Mouse (Mus musculus) fibroblast of lung, adult 2 months (primary cell): Measurements from ENCODE around the gene R3hdm2.
A peak's percentile ranks its signal among the peaks of the same experiment; 100 is the strongest.

Source experiments
- DNase-seq: peaks from one replicate; pipeline ENCODE4 v3.0.0-alpha.2; 2011; ENCODE audit warnings: low read depth

The R3hdm2 gene

DNA sequence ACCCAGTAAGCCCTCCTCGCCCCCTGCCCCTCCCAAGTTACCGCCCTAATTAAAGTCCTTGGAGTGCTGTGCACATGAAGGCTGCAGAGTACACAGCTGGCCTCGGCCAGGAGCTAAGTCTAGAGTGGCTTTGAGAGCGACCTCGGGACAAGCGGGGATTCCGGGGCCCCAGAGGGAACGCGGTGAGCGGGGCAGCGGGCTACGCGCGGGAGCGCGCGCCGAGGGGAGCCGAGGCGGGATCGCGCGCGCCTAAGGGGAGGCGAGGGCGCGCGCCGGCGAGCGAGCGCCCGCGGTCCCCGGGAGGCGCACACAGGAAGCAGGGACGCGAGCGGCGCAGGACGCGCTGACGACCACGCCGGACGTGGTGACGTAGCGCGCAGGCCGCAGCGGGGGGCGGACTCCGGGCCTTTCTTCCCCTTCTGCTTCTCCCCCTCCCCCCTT, at the start of gene R3hdm2:
Gene R3hdm2 (plus strand): TSS at position 77 of the 441 bp plus-strand sequence.
- peak; percentile 58 for DNase-seq

- no peak for DNase-seq
Measured at GRCm38 (mm10) chr10:127332211-127332874, 47.8 kb upstream of the R3hdm2 start.

DNA sequence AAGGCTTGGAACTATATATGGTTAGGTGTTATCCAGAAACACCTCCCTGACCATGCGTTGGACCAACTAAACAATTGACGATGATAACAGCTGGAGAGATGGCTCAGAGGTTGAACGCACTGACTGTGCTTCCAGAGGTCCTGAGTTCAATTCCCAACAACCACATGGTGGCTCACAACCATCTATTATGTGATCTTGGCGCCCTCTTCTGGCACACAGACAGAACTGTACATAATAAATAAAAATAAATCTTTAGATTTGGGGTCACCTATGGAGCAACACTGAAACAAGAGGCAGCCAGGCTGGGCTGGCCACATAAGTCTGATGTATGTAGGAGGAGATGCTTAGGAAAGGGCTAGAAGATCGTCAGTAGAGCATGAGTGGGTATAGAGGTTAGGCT, 47.0 kb upstream of the R3hdm2 start:
- no peak for DNase-seq

DNA sequence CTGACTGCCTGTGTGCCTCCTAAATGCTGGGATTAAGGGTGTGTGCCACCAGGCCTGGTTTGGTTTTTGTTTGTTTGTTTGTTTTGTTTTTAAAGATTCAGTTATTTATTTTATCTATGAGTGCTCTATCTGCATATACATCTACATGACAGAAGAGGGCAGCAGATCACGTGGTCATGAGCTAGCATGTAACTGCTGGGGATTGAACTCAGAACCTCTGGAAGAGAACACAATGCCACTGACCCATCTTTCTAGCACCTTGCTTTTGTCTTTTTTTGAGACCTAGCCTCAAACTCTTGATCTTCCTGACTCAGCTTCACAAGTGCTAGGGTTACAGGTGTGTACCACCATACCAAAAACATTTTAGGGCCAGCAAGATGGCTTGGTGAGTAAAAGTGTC, 44.9 kb upstream of the R3hdm2 start:
- DNase-seq = no peak

DNA sequence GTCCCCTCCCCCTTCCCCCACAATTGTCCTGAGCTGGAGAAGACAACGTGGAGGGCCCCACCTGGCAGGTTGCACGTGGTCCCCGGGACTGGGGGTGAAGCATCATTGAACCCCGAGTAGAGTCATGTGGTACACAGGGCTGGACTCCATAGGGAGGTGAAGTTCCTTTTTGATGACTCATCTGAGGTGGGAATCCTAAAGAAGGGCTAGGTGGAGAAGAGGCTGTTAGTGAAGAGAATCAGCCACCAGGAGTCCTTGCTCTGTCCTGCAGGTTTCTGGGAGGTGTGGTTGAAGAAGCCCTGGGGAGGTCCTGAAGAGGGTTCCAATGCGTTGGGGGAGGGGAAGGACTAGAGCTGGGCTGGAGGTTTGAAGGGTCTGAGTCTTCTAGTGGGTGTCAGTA, 43.2 kb upstream of the R3hdm2 start:
- no peak for DNase-seq

GRCm38 (mm10) chr10:127337536-127338099, 42.5 kb upstream of the R3hdm2 start:
- no peak for DNase-seq

DNA sequence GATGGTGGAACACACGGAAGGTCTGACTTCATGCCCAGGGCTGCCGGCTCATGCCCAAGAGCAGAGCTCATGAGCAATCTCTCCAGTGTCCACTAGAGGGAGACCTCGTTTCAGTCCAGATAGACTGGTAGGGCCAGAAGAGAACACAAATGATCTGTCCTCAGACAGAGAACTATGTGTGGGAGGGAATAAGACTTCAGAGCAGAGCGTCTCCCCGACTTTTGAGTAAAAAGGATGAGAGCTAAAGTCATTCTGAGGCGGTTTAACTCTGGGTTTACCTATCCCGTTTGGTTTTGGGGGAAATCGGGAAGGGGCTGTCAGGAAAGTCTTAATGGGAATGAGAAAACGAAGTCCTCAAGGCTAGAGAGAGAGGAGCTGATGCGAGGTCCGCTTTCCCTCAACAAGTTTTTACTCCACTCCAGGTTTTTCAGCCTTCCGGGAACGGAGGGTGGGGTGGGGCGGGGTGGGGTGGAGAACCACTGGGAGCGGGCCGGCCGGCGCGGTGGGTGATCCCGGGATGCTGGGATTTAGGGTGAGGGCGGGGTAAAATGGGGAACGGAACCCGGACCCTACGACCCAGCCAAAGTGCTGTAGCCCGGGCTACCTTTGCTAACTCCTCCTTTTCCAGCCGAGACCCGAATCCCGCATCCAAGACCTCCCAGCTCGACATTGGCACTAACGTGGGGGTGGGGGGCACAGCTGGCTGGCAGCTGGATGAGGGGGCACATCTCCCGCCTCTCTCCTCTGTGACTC, 41.0 kb upstream of the R3hdm2 start:
- peak; percentile 86 for DNase-seq

- no peak for DNase-seq
Measured at GRCm38 (mm10) chr10:127339683-127340576, 40.2 kb upstream of the R3hdm2 start.

- DNase-seq = no peak
Measured at GRCm38 (mm10) chr10:127340577-127341359, 39.4 kb upstream of the R3hdm2 start.

DNA sequence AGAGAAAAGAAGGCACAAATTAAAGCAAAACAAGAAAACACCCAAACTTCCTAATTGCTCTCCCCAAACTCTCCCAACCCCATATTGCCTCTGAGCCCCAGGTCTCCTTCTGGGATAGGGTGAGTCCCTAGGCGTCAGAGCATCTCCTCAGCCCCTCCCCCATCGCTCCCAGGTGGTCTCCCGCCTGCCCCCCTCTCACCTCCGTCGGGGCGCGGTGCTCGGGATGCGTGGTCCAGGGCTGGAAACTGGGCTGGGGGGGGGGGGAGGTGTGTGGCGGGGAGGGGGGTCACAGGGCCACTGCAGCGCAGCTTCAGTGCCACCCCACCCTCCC, 38.8 kb upstream of the R3hdm2 start:
- no peak for DNase-seq

GRCm38 (mm10) chr10:127341891-127342639, 38.1 kb upstream of the R3hdm2 start, which contains the start of gene Gli1:
Gli1 (minus strand) TSS chr10:127341974.
- DNase-seq = peak; percentile 62

DNA sequence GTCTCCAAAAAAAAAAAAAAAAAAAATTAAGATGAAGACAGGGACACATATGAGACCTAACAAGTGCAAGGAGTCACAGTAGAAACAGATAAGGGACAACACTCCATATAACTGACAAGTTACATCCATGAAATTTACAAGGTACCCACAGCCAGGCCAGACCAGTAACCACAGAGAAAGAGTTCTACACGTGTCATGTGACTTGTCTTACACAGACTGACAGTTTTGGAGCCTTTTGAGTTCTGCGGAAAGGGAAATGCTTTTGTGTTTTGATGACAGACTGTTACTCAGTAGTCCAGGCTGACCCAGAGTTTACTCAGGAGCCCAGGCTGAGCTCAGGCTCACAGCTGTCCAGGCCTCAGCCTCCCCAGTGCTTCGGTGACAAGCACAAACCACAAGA, 37.1 kb upstream of the R3hdm2 start:
- DNase-seq = no peak

GRCm38 (mm10) chr10:127346173-127346572, 34.0 kb upstream of the R3hdm2 start:
- DNase-seq = no peak

- no peak for DNase-seq
Measured at GRCm38 (mm10) chr10:127348957-127349356, 31.2 kb upstream of the R3hdm2 start.

DNA sequence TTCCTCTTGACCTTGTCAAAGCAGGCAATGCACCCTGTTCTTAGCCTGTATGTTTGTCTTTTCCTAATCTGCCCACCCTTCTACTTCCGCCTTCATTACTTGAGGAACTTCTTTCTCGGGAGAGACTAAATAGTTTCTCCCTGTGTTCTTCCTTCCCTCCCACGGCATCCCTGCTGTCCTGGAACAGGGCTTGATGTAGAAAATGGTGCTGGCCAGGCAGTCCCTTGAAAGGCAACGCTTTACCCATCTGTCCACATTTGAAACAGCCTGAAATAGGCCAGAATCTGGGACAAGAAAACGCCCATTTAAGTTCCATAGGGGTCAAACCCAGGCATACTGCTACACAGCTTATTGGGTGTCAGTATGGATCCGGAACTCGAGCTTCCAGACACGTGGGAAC, 30.3 kb upstream of the R3hdm2 start:
- no peak for DNase-seq

DNA sequence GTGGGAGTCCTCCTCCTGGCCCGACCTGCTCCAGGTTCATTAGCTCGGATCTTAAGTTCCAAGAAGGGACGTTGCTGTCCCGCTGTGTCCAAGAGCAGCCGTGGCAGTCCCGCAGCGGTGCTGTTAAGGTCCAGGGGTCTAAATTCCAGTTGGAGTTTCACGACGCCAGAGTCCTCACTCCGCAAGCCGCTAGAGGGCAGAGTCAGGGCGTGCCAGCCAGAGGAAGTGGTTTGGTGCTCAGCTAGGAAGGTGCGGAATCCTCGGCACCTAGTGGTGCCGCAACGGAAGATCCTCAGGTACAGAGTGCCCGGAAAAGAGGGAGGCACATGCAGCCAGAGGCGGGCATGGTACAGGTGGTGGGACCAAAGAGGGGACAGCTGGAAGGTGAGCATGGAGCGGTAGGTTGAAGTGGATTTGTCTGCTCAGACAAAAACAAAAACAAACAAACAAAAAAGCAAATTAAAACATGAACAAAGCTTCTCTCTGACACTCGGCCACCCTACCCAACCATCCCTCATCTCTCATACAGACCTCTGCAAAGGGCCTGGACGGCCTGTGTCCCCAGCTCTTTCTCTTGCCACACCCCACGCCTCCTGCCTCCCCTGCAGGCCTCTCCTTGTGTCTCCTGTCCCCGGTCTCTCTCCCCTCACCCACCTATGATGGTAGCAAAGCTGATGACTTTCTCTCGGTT, 29.4 kb upstream of the R3hdm2 start:
- peak; percentile 28 for DNase-seq

- no peak for DNase-seq
Measured at GRCm38 (mm10) chr10:127351285-127351595, 28.9 kb upstream of the R3hdm2 start.

- DNase-seq = no peak
Measured at GRCm38 (mm10) chr10:127351719-127352118, 28.4 kb upstream of the R3hdm2 start.

GRCm38 (mm10) chr10:127352187-127352586, 27.9 kb upstream of the R3hdm2 start:
- DNase-seq = no peak

- no peak for DNase-seq
Measured at GRCm38 (mm10) chr10:127352766-127353165, 27.4 kb upstream of the R3hdm2 start.
